Mouse (Mus musculus) lung, postnatal 0 days (tissue): ENCODE results near the gene Tmx2.

Experiments used
- CTCF ChIP-seq: IDR thresholded peaks from 2 replicates; pipeline ENCODE4 v1.5.1; 2016; ENCODE audit warnings: antibody characterized with exemption, mild to moderate bottlenecking
- EP300 ChIP-seq: IDR thresholded peaks from 2 replicates; pipeline ENCODE4 v1.6.1; 2016; ENCODE audit warnings: antibody characterized with exemption, mild to moderate bottlenecking, control low read depth

DNA sequence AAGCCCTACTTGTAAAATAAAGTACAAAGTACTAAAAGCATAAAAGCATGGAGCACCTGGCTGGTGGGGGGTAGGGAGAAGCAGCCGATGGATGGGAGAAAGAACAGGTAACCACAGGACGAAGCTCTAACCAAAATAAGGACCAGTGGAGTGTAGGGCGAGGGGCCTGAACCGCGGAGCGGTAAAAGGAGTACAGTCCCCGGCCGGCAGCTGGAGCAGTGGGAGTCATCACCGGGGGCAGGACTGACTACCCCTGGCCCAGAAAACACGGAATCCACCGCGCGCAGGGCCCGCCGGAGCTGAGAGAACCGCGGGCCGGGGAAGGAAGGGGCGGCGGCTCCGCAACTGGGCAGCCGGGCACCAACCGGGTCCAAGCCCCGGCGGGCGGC, 35.5 kb upstream of the Tmx2 start:
- TF ChIP-seq EP300 (no peak), CTCF (no peak)
